Mouse (Mus musculus): ENCODE data around the gene Gm867. TPM values are rescaled to one million over a fixed set of nuclear protein-coding genes. Genes with fewer than 3 reads are reported as not detected.

Gene Gm867
- 0.39 and 0.52 TPM in 2 replicates for polyA plus RNA-seq (2014; fragmentation: Nextera tagmentation; extraction: Ambion mirVana)

DNA sequence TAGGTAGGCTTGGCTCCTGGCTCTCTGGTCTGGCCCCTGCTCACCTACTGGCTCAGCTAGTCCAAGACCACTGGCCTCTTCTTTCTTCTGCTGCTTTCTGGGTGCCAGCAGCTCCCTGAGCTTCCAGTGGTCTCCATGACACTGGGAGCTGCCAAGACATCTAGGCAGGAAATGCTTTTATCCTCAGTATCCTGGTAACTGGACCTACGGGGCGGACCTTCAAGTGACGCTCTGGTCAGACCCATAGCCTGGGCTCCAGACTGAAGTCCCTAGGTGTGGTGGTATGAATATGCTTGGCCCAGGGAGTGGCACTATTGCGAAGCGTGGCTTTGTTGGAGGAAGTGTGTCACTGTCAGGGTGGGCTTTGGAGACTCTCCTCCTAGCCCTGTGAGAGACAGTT lies at the start of gene Gm867:
Gene Gm867 (minus strand): TSS at position 153 of the 400 bp plus-strand sequence.
- Histone ChIP-seq H3K4me2 (ENCODE audit: low read depth, low read length, severe bottlenecking) (no peak within 1 kb of the TSS), H3K4me1 (replicated peaks; ENCODE audit: control insufficient read depth, insufficient read depth, low read length) (no peaks in the 10 kb centered on the region; the same call in 1 of the 2 replicates), H3K4me3 (ENCODE audit: low read depth, low read length) (no peak within 1 kb of the TSS), H3K27ac (ENCODE audit: low read depth, low read length) (no peak within 1 kb of the TSS), H3K9me3 (ENCODE audit: control insufficient read depth, low read length) (no peaks in the 10 kb centered on the region), H3K9ac (ENCODE audit: low read length) (no peak within 1 kb of the TSS), H3K36me3 (ENCODE audit: control insufficient read depth, insufficient read depth, low read length) (no peaks in the 10 kb centered on the region), H3K27me3 (ENCODE audit: control insufficient read depth, insufficient read depth, low read length) (peaks cover 19% of the 10 kb centered on the region)
- no peak for ATAC-seq (replicated peaks; ENCODE audit: low FRiP score)
- no peak for DNase-seq (ENCODE audit: low spot score)
- WGBS = 93% methylated on average over 5 of the region's 5 CpGs

DNA sequence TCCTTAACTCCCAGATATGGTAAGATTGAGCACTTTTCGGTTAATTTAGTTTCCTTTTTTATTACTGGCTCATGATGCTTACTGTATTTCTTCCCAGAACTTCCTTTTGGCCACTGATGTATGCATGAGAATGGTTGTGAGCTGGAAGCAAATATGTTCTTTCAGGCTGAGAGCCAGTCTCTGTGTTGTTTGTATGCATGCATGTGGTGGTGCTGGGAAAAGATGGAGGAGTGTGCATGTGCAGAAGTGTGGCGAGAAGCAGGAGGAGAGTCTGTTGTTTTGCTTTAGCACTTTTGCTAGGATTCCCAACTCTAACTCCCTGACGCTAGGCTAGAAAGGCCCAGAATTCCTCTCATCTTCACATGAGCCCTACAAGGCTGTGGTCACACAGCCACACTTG lies 39.0 kb upstream of the Gm867 start:
- Histone ChIP-seq H3K9ac (ENCODE audit: low read length) (no peak overlapping the region), H3K4me1 (replicated peaks; ENCODE audit: control insufficient read depth, insufficient read depth, low read length) (no peaks in the 10 kb centered on the region), H3K27me3 (ENCODE audit: control insufficient read depth, insufficient read depth, low read length) (no peaks in the 10 kb centered on the region), H3K9me3 (ENCODE audit: control insufficient read depth, low read length) (no peaks in the 10 kb centered on the region), H3K4me2 (ENCODE audit: low read depth, low read length, severe bottlenecking) (no peak overlapping the region), H3K27ac (ENCODE audit: low read depth, low read length) (no peak overlapping the region), H3K36me3 (ENCODE audit: control insufficient read depth, insufficient read depth, low read length) (no peaks in the 10 kb centered on the region), H3K4me3 (ENCODE audit: low read depth, low read length) (no peak overlapping the region)
- WGBS = 89% methylated on average over 3 of the region's 3 CpGs
- ATAC-seq (replicated peaks; ENCODE audit: low FRiP score) (no peak), DNase-seq (ENCODE audit: low spot score) (no peak)

DNA sequence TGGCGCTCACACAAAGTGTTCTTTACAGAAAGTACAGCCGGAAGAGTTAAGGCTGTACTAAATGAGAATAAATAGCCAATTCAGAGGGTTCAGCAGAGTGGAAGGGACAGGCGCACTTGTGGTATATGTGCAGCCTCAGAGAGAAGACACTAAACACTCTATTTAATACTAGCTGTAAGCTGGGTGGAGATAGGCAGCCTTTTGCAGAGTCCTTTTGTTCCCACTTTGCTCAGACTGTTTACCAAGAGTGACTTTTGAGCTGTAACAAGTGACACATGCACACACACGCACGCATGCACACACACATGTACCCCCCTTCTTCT lies 38.3 kb upstream of the Gm867 start:
- Histone ChIP-seq H3K27ac (ENCODE audit: low read depth, low read length) (no peak overlapping the region), H3K4me3 (ENCODE audit: low read depth, low read length) (no peak overlapping the region), H3K9me3 (ENCODE audit: control insufficient read depth, low read length) (no peaks in the 10 kb centered on the region), H3K4me1 (replicated peaks; ENCODE audit: control insufficient read depth, insufficient read depth, low read length) (no peaks in the 10 kb centered on the region), H3K9ac (ENCODE audit: low read length) (no peak overlapping the region), H3K36me3 (ENCODE audit: control insufficient read depth, insufficient read depth, low read length) (no peaks in the 10 kb centered on the region), H3K4me2 (ENCODE audit: low read depth, low read length, severe bottlenecking) (no peak overlapping the region), H3K27me3 (ENCODE audit: control insufficient read depth, insufficient read depth, low read length) (no peaks in the 10 kb centered on the region)
- DNase-seq (ENCODE audit: low spot score) (no peak), ATAC-seq (replicated peaks; ENCODE audit: low FRiP score) (no peak)
- WGBS = 77% methylated on average over 5 of the region's 5 CpGs

DNA sequence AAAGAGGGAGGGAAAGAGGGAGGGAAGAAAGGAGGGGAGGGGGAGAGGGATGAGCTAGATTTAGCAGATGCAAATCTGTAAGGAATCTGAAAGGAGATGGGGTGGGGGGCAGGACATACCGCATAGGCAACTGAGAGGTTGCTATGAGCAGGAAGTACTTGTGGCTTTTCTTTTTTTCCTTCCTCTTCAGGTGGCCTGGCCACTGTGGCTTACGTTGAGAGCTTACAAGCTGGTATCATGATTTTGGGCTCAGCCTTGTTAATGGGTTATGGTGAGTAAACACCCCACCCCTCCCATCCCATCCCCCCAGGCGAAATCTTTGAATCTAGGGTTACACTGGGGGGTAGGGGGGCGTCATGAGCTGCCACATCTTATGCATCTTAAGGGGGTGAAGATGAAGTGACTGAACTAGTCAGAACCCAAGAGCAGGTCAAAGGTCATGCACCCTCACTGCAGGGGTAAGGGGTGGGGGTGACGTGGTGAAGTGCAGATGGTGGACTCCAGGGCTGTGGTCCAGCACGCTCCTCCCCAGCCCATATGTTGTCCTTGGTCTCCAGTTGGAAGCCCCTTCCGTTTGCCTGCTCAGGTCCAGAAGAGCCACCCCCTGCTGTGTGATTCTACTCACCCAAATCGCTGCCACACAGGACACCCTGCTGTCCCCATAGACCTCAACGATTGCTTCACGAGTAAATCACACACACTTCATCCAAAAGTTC lies 37.8 kb upstream of the Gm867 start:
- ATAC-seq (replicated peaks; ENCODE audit: low FRiP score) (no peak), DNase-seq (ENCODE audit: low spot score) (no peak)
- Histone ChIP-seq H3K9ac (ENCODE audit: low read length) (no peak overlapping the region), H3K4me2 (ENCODE audit: low read depth, low read length, severe bottlenecking) (no peak overlapping the region), H3K27ac (ENCODE audit: low read depth, low read length) (no peak overlapping the region), H3K9me3 (ENCODE audit: control insufficient read depth, low read length) (no peaks in the 10 kb centered on the region), H3K36me3 (ENCODE audit: control insufficient read depth, insufficient read depth, low read length) (no peaks in the 10 kb centered on the region), H3K4me3 (ENCODE audit: low read depth, low read length) (no peak overlapping the region), H3K27me3 (ENCODE audit: control insufficient read depth, insufficient read depth, low read length) (no peaks in the 10 kb centered on the region), H3K4me1 (replicated peaks; ENCODE audit: control insufficient read depth, insufficient read depth, low read length) (no peaks in the 10 kb centered on the region)
- 49% methylated on average over 10 of the region's 10 CpGs for WGBS

DNA sequence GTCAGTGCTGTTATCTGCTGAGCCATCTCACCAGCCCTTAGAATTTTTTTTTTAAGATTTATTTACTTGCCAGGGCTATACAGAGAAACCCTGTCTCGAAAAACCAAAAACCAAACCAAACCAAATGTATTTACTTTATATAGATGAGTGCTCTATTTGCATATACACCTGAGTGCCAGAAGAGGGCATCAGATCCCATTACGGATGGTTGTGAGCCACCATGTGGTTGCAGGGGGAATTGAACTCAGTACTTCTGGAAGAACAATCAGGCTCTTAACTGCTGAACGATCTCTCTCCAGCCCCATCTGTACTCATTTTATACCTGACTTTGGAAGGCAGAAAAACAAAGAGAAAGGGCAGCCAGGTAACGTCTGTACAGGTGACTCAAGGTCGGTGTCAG lies 34.7 kb upstream of the Gm867 start:
- no peaks in the 10 kb centered on the region for H3K27me3 ChIP-seq (ENCODE audit: control insufficient read depth, insufficient read depth, low read length)
- no peak overlapping the region for H3K27ac ChIP-seq (ENCODE audit: low read depth, low read length)
- H3K4me1 ChIP-seq (replicated peaks; ENCODE audit: control insufficient read depth, insufficient read depth, low read length) = no peaks in the 10 kb centered on the region
- ATAC-seq (replicated peaks; ENCODE audit: low FRiP score) (no peak), DNase-seq (ENCODE audit: low spot score) (no peak)
- H3K4me2 ChIP-seq (ENCODE audit: low read depth, low read length, severe bottlenecking) = no peak overlapping the region
- H3K4me3 ChIP-seq (ENCODE audit: low read depth, low read length) = no peak overlapping the region
- WGBS = 77% methylated on average over 5 of the region's 5 CpGs
- H3K9me3 ChIP-seq (ENCODE audit: control insufficient read depth, low read length) = no peaks in the 10 kb centered on the region
- H3K9ac ChIP-seq (ENCODE audit: low read length) = no peak overlapping the region
- H3K36me3 ChIP-seq (ENCODE audit: control insufficient read depth, insufficient read depth, low read length) = no peaks in the 10 kb centered on the region

DNA sequence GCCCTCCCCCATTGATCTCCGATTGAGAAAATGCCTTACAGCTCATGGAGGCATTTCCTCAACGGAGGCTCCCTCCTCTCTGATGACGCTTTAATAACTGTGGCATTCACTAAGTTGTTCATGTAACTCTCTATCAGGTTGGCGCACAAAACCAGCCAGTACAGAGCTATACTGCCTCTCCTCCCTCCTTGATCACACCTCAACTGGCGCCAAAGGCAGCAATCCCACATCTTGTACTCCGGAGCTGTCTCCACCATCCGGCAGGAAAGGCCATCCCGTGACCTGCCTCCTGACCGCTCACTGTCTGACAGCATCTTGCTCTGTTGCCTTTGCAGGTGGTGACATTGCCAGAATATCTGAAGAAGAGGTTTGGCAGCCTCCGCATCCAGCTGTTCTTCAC lies 33.4 kb upstream of the Gm867 start:
- ATAC-seq (replicated peaks; ENCODE audit: low FRiP score) (no peak), DNase-seq (ENCODE audit: low spot score) (no peak)
- no peaks in the 10 kb centered on the region for H3K27me3 ChIP-seq (ENCODE audit: control insufficient read depth, insufficient read depth, low read length)
- H3K4me3 ChIP-seq (ENCODE audit: low read depth, low read length) = no peak overlapping the region
- no peak overlapping the region for H3K4me2 ChIP-seq (ENCODE audit: low read depth, low read length, severe bottlenecking)
- no peak overlapping the region for H3K9ac ChIP-seq (ENCODE audit: low read length)
- 94% methylated on average over 10 of the region's 10 CpGs for WGBS
- no peaks in the 10 kb centered on the region for H3K9me3 ChIP-seq (ENCODE audit: control insufficient read depth, low read length)
- no peak overlapping the region for H3K27ac ChIP-seq (ENCODE audit: low read depth, low read length)
- no peaks in the 10 kb centered on the region for H3K4me1 ChIP-seq (replicated peaks; ENCODE audit: control insufficient read depth, insufficient read depth, low read length)
- H3K36me3 ChIP-seq (ENCODE audit: control insufficient read depth, insufficient read depth, low read length) = no peaks in the 10 kb centered on the region

DNA sequence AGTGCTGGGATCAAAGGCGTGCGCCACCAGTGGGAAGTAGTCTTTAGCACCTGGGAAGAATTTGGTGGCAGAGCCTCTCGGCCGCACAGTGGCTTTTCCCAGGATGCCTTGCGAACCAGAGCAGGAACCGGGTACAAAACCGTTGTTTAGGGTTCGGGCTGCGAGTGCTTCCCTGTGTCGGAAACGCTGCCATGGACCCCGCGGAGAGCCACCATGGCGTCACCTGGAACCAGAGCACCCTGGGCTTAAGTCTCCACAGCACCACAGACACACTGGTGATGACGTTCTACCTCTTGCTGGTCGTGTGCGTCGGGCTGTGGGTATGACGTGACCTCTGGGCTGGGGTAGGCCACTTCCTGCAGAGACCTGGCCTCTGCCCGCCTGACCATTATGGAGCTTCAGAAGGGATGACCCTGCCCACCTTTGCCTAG lies 13.9 kb upstream of the Gm867 start, which contains the start of gene Gm5134:
Gene Gm5134 (plus strand): TSS at position 134 of the 431 bp plus-strand sequence.
- no peak for ATAC-seq (replicated peaks; ENCODE audit: low FRiP score)
- Histone ChIP-seq H3K9ac (ENCODE audit: low read length) (no peak within 1 kb of the TSS; the same call in 1 of the 2 replicates), H3K4me3 (ENCODE audit: low read depth, low read length) (0 out of 2 replicates have a peak within 1 kb of the TSS, but pooled peaks have one; percentile 13), H3K9me3 (ENCODE audit: control insufficient read depth, low read length) (no peaks in the 10 kb centered on the region), H3K36me3 (ENCODE audit: control insufficient read depth, insufficient read depth, low read length) (no peaks in the 10 kb centered on the region), H3K4me1 (replicated peaks; ENCODE audit: control insufficient read depth, insufficient read depth, low read length) (no peaks in the 10 kb centered on the region; the same call in none of the 2 replicates), H3K27ac (ENCODE audit: low read depth, low read length) (no peak within 1 kb of the TSS), H3K4me2 (ENCODE audit: low read depth, low read length, severe bottlenecking) (peak within 1 kb of the TSS; percentile 40), H3K27me3 (ENCODE audit: control insufficient read depth, insufficient read depth, low read length) (peaks cover 5% of the 10 kb centered on the region; the same call in 1 of the 2 replicates)
- DNase-seq (ENCODE audit: low spot score) = no peak
- 18% methylated on average over 20 of the region's 20 CpGs for WGBS

DNA sequence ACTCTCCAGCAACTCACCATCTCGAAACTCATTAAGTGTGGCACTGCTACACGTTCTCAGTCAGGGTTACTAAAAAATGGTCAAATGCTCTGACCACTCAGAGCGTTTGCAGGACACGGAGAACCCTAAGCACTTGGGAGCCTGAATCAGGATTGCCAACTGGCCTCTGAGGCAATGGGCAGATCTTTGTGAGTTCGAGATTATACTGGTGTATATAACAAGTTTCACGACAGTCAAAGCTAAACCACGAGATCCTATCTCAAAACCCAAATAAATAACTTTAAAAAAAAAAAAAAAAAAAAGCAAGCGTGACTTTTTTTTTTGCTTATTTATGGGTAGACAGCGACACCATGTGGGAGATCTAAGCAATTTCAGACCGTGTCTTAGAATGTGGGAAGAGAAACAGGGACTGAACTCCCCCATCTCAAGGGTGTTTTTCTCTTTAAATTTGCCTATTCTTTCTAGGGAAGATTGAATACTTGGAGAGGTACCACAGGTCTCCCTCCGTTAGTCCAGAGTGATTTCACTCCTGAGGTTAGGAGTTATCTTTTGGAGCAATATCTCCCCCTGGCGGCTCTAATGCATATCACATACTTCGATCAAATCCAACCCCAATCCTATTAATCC lies 11.1 kb upstream of the Gm867 start:
- WGBS = 5% methylated on average over 13 of the region's 13 CpGs
- Histone ChIP-seq H3K4me2 (ENCODE audit: low read depth, low read length, severe bottlenecking) (peak overlapping the region; percentile 86), H3K9me3 (ENCODE audit: control insufficient read depth, low read length) (no peaks in the 10 kb centered on the region), H3K9ac (ENCODE audit: low read length) (peak overlapping the region; percentile 53), H3K36me3 (ENCODE audit: control insufficient read depth, insufficient read depth, low read length) (no peaks in the 10 kb centered on the region), H3K27me3 (ENCODE audit: control insufficient read depth, insufficient read depth, low read length) (peaks cover 5% of the 10 kb centered on the region; the same call in 1 of the 2 replicates), H3K4me1 (replicated peaks; ENCODE audit: control insufficient read depth, insufficient read depth, low read length) (no peaks in the 10 kb centered on the region; the same call in none of the 2 replicates), H3K27ac (ENCODE audit: low read depth, low read length) (no peak overlapping the region), H3K4me3 (ENCODE audit: low read depth, low read length) (peak overlapping the region; percentile 39)
- ATAC-seq (replicated peaks; ENCODE audit: low FRiP score) (peak; percentile 46; the same call in 1 of the 2 replicates), DNase-seq (ENCODE audit: low spot score) (peak; percentile 61)
